Mouse (Mus musculus) midbrain, embryonic 14.5 days (tissue): ENCODE results near the gene Smim20. TPM values are rescaled to one million over a fixed set of nuclear protein-coding genes. Genes with fewer than 3 reads are reported as not detected.

Source experiments
- ATAC-seq: fragments of 200-750 bp; cut with Nextera tagmentation; 2 replicates; pipeline ENCODE4 v1.8.0; 2017; ENCODE audit warnings: moderate number of reproducible peaks, moderate library complexity; ENCODE audit not compliant: low FRiP score, low TSS enrichment
- DNase-seq: peaks from one replicate; pipeline ENCODE4 v3.0.0-alpha.2; 2015
- H3K27ac ChIP-seq: fragments of 300-500 bp; sonication (generic); replicated peaks from 2 replicates; pipeline ENCODE4 v1.5.1; 2014; ENCODE audit warnings: mild to moderate bottlenecking, low read depth, low read length, moderate library complexity
- H3K27me3 ChIP-seq: fragments of 300-500 bp; sonication (generic); 2 replicates; pipeline ENCODE4 v1.6.1; 2014; ENCODE audit warnings: low read length, control low read depth, mixed read lengths; ENCODE audit not compliant: control insufficient read depth, insufficient read depth
- H3K36me3 ChIP-seq: fragments of 300-500 bp; sonication (generic); 2 replicates; pipeline ENCODE4 v1.6.1; 2014; ENCODE audit warnings: low read length, control low read depth; ENCODE audit not compliant: control insufficient read depth, insufficient read depth
- H3K4me1 ChIP-seq: fragments of 300-500 bp; sonication (generic); 2 replicates; pipeline ENCODE4 v1.6.1; 2014; ENCODE audit warnings: mild to moderate bottlenecking, antibody characterized with exemption, low read length, control low read depth; ENCODE audit not compliant: control insufficient read depth, insufficient read depth
- H3K4me2 ChIP-seq: fragments of 300-500 bp; sonication (generic); 2 replicates; pipeline ENCODE4 v1.6.1; 2014; ENCODE audit warnings: mild to moderate bottlenecking, low read length, moderate library complexity
- H3K4me3 ChIP-seq: fragments of 300-500 bp; sonication (generic); replicated peaks from 2 replicates; pipeline ENCODE4 v1.5.1; 2014; ENCODE audit warnings: low read depth, low read length
- H3K9ac ChIP-seq: fragments of 300-500 bp; sonication (generic); replicated peaks from 2 replicates; pipeline ENCODE4 v1.6.1; 2014; ENCODE audit warnings: mild to moderate bottlenecking, low read length, moderate library complexity
- H3K9me3 ChIP-seq: fragments of 300-500 bp; sonication (generic); 2 replicates; pipeline ENCODE4 v1.6.1; 2016; ENCODE audit warnings: low read length, control low read depth, mixed read lengths; ENCODE audit not compliant: control insufficient read depth
- WGBS: fragments of 180-500 bp; shearing (Covaris S2); extraction: QIAGEN DNeasy Blood & Tissue Kit; methylation state at CpG from one replicate; pipeline ENCODE4 v1.1.7; 2014; 5-methylcytosine and 5-hydroxymethylcytosine counted together
- polyA plus RNA-seq: library from polyadenylated mRNA; unstranded; fragments of >200 nt; fragmentation: Nextera tagmentation; extraction: Ambion mirVana; gene quantifications from 2 replicates; pipeline ENCODE4 v1.2.1, GENCODE M21; 2014

Smim20 gene
- polyA plus RNA-seq, 1 experiment from 2014 or later = 93.7 TPM

- Histone ChIP-seq H3K4me1 (no peaks in the 10 kb centered on the region), H3K9me3 (no peaks in the 10 kb centered on the region), H3K36me3 (no peaks in the 10 kb centered on the region), H3K27ac (no peak overlapping the region), H3K4me2 (no peak overlapping the region), H3K4me3 (no peak overlapping the region), H3K9ac (no peak overlapping the region), H3K27me3 (no peaks in the 10 kb centered on the region)
- no peak for ATAC-seq
- DNase-seq = no peak
- 71% methylated on average over 4 of the region's 4 CpGs for WGBS
Measured at GRCm38 (mm10) chr5:53304936-53305335, 38.1 kb downstream of the Smim20 start.

GRCm38 (mm10) chr5:53306864-53307263 lies 40.0 kb downstream of the Smim20 start:
- ATAC-seq (no peak), DNase-seq (no peak)
- WGBS = 88% methylated on average over 3 of the region's 3 CpGs
- Histone ChIP-seq H3K9me3 (no peaks in the 10 kb centered on the region), H3K4me2 (no peak overlapping the region), H3K9ac (no peak overlapping the region), H3K36me3 (no peaks in the 10 kb centered on the region), H3K27ac (no peak overlapping the region), H3K4me1 (no peaks in the 10 kb centered on the region), H3K27me3 (no peaks in the 10 kb centered on the region), H3K4me3 (no peak overlapping the region)

GRCm38 (mm10) chr5:53307437-53307836 lies 40.6 kb downstream of the Smim20 start:
- Histone ChIP-seq H3K9ac (no peak overlapping the region), H3K4me3 (no peak overlapping the region), H3K4me1 (no peaks in the 10 kb centered on the region), H3K4me2 (no peak overlapping the region), H3K27me3 (no peaks in the 10 kb centered on the region), H3K9me3 (no peaks in the 10 kb centered on the region), H3K27ac (no peak overlapping the region), H3K36me3 (no peaks in the 10 kb centered on the region)
- WGBS = 92% methylated on average over 5 of the region's 5 CpGs
- DNase-seq = no peak
- ATAC-seq = no peak

GRCm38 (mm10) chr5:53314404-53315167 lies 47.7 kb downstream of the Smim20 start:
- 78% methylated on average over 13 of the region's 13 CpGs for WGBS
- no peak overlapping the region for H3K27ac ChIP-seq
- no peaks in the 10 kb centered on the region for H3K4me1 ChIP-seq
- H3K4me2 ChIP-seq = no peak overlapping the region
- no peaks in the 10 kb centered on the region for H3K36me3 ChIP-seq
- no peaks in the 10 kb centered on the region for H3K9me3 ChIP-seq
- no peak overlapping the region for H3K4me3 ChIP-seq
- no peak overlapping the region for H3K9ac ChIP-seq
- DNase-seq (no peak), ATAC-seq (no peak)
- H3K27me3 ChIP-seq = no peaks in the 10 kb centered on the region

GRCm38 (mm10) chr5:53315829-53316228 lies 48.9 kb downstream of the Smim20 start:
- no peak overlapping the region for H3K4me2 ChIP-seq
- no peaks in the 10 kb centered on the region for H3K9me3 ChIP-seq
- H3K27ac ChIP-seq = no peak overlapping the region
- WGBS = 69% methylated on average over 2 of the region's 2 CpGs
- H3K4me3 ChIP-seq = no peak overlapping the region
- H3K36me3 ChIP-seq = no peaks in the 10 kb centered on the region
- ATAC-seq (no peak), DNase-seq (no peak)
- no peak overlapping the region for H3K9ac ChIP-seq
- H3K27me3 ChIP-seq = no peaks in the 10 kb centered on the region
- H3K4me1 ChIP-seq = no peaks in the 10 kb centered on the region

GRCm38 (mm10) chr5:53317396-53317795 lies 50.5 kb downstream of the Smim20 start:
- Histone ChIP-seq H3K4me1 (no peaks in the 10 kb centered on the region), H3K4me3 (no peak overlapping the region), H3K27me3 (no peaks in the 10 kb centered on the region), H3K9me3 (no peaks in the 10 kb centered on the region), H3K9ac (no peak overlapping the region), H3K27ac (no peak overlapping the region), H3K36me3 (no peaks in the 10 kb centered on the region), H3K4me2 (no peak overlapping the region)
- ATAC-seq (no peak), DNase-seq (no peak)
- WGBS = 79% methylated on average over 3 of the region's 3 CpGs

GRCm38 (mm10) chr5:53317885-53318466 lies 51.1 kb downstream of the Smim20 start:
- Histone ChIP-seq H3K9ac (no peak overlapping the region), H3K27me3 (no peaks in the 10 kb centered on the region), H3K4me3 (no peak overlapping the region), H3K36me3 (no peaks in the 10 kb centered on the region), H3K4me2 (no peak overlapping the region), H3K4me1 (no peaks in the 10 kb centered on the region), H3K9me3 (no peaks in the 10 kb centered on the region), H3K27ac (no peak overlapping the region)
- WGBS = 83% methylated on average over 7 of the region's 7 CpGs
- ATAC-seq (no peak), DNase-seq (no peak)

GRCm38 (mm10) chr5:53320331-53320730 lies 53.4 kb downstream of the Smim20 start:
- WGBS = 62% methylated on average over 3 of the region's 3 CpGs
- DNase-seq = no peak
- Histone ChIP-seq H3K27me3 (no peaks in the 10 kb centered on the region), H3K4me3 (no peak overlapping the region), H3K36me3 (no peaks in the 10 kb centered on the region), H3K4me2 (no peak overlapping the region), H3K9me3 (no peaks in the 10 kb centered on the region), H3K4me1 (peaks cover 5% of the 10 kb centered on the region), H3K9ac (no peak overlapping the region), H3K27ac (no peak overlapping the region)
- ATAC-seq = no peak

- H3K27me3 ChIP-seq = no peaks in the 10 kb centered on the region
- DNase-seq (no peak), ATAC-seq (no peak)
- H3K4me1 ChIP-seq = peaks cover 14% of the 10 kb centered on the region
- no peak overlapping the region for H3K27ac ChIP-seq
- H3K4me2 ChIP-seq = no peak overlapping the region
- 92% methylated on average over 9 of the region's 9 CpGs for WGBS
- H3K4me3 ChIP-seq = no peak overlapping the region
- H3K9ac ChIP-seq = no peak overlapping the region
- no peaks in the 10 kb centered on the region for H3K9me3 ChIP-seq
- H3K36me3 ChIP-seq = no peaks in the 10 kb centered on the region
Measured at GRCm38 (mm10) chr5:53321901-53322300, 55.0 kb downstream of the Smim20 start.
